Mouse (Mus musculus) frontal cortex, postnatal 25 days (tissue): ENCODE measurements around the gene Cct4.

Experiments used
- DNase-seq, 2 experiments: peaks; one replicate each; pipeline ENCODE4 v3.0.0; 2022; ENCODE audit warnings: low spot score in 2 of 2

The Cct4 gene

DNA sequence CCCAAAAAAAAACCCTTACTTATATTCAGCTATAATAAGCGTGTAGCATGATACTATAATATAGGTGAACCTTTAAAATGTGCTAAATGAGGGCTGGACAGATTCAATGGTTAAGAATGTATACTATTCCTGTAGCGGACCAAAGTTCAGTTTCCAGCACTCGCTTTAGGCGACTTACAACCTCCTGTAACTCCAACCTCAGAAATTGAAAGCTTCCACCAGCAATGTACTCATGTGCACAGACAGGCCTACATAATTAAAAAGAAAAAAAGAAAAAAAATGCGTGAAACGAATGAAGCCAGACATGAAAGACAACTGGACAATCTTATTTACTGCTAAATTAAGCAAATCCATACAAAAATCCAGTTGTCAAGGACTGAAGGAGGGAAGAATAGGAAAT lies 7.5 kb upstream of the Cct4 start:
- no peak for DNase-seq

GRCm38 (mm10) chr11:22985510-22985909 lies 4.8 kb upstream of the Cct4 start:
- no peak for DNase-seq

GRCm38 (mm10) chr11:22987357-22987756 lies 3.0 kb upstream of the Cct4 start:
- no peak for DNase-seq

GRCm38 (mm10) chr11:22989786-22990185 lies 533 bp upstream of the Cct4 start:
- no peak for DNase-seq

GRCm38 (mm10) chr11:22991218-22991835 lies 1.0 kb downstream of the Cct4 start:
- no peak for DNase-seq

GRCm38 (mm10) chr11:22994271-22994670 lies 4.0 kb downstream of the Cct4 start:
- DNase-seq: no peak

- no peak for DNase-seq
These were observed 5.1 kb downstream of the Cct4 start for GRCm38 (mm10) chr11:22995461-22995860.

- no peak for DNase-seq
These were observed 8.0 kb downstream of the Cct4 start for GRCm38 (mm10) chr11:22998308-22998707.

GRCm38 (mm10) chr11:23005276-23005675 lies 15.0 kb downstream of the Cct4 start:
- DNase-seq: no peak

GRCm38 (mm10) chr11:23007166-23007480 lies 16.8 kb downstream of the Cct4 start:
- DNase-seq: no peak

DNA sequence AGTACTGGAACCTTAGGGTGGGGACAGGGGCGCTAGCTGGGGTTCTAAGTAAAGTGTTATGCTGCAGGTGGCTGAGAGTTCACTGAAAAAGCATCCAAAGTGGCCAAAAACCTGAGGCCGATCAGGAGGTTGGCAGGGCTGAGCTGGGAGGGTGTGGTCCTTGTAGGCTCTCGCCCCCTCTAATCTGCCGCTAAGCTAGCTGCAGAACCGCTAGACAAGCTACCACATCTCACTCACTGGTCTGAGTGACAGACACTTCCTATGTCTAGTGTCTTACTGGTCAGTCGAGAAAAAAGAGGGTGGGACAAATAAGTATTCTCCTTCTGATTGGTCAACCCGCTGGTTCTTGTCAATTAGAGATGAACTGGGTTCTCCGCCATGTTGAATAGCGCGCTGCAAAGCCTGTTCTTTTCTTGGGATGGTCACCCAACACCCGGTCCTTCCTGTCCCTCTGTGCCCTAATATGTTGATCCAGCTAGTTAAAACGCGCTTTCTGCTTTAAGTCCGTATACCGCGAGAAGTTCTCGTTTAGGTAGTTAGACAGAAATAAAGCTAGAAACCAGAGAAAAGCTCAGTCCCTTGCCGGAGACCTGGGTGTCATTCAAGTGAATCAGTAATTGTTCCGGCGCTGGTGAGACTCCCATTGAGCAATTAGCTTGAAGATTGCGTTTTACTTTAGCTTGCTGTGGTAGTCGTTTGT lies 17.3 kb downstream of the Cct4 start, which contains the start of gene Fam161a:
Gene Fam161a (plus strand): TSS at position 51 of the 700 bp plus-strand sequence.
- peak; percentile 54 to 70 for DNase-seq

GRCm38 (mm10) chr11:23008181-23008823 lies 18.0 kb downstream of the Cct4 start:
- peak in 1 of 2 experiments; percentile 61 for DNase-seq

GRCm38 (mm10) chr11:23008824-23009200 lies 18.5 kb downstream of the Cct4 start:
- DNase-seq: no peak

- DNase-seq: no peak
These were observed 22.8 kb downstream of the Cct4 start for GRCm38 (mm10) chr11:23013096-23013495.

- DNase-seq: no peak
These were observed 23.4 kb downstream of the Cct4 start for GRCm38 (mm10) chr11:23013580-23014294.

- no peak for DNase-seq
These were observed 24.7 kb downstream of the Cct4 start for GRCm38 (mm10) chr11:23014996-23015395.

- DNase-seq: no peak
These were observed 27.6 kb downstream of the Cct4 start for GRCm38 (mm10) chr11:23017943-23018342.

DNA sequence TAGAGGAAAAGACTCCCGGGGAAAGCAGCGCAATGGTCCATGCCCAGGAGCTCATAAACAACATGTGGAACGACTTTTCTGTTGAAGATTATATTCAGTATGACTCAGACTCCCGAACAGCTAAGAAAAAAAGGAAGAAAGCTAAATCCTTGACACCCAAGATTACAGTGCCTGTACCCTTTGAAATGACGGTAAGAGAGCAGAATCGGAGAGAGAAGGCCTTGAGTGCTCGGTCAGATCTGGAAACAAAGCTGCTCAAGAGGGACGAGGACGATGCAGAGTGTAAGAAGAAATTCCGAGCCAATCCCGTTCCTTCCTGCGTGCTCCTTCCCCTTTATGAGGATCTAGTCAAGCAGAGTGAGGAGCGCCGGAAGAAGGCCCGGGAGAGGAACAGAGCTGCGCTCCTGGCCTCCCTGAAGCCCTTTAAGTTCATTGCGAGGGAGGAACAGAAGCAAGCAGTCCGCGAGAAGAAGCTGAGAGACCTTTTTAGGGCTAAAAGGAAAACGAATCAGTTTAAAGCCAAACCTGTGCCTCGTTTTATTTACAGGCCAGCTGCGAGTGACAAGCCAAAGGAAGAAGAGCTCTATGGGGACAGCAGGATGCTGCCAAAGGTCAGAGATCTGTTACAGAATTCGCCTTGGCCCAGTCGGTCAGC lies 29.9 kb downstream of the Cct4 start:
- no peak for DNase-seq

DNA sequence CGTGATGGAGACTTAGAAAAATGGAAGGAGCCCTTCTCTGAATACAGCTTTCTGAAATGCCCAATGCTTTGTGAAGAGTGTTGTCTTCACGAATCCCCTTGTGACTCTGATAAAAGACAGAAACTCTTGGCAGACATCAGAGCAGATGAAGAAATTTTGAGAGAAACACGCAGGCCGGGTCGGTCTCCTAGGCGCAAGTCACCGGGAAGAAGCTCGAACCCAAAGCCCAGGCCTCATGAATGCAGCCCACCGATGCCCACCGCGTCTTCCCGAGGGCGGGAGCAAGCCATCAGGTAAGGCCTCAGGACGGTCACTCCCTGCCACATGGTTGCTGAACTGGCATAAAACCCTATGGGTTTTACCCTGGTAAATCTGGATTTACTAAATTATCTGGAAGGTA lies 30.5 kb downstream of the Cct4 start:
- no peak for DNase-seq

GRCm38 (mm10) chr11:23023155-23023554 lies 32.8 kb downstream of the Cct4 start:
- DNase-seq: no peak

- no peak for DNase-seq
These were observed 33.9 kb downstream of the Cct4 start for GRCm38 (mm10) chr11:23024169-23024568.

GRCm38 (mm10) chr11:23028957-23029356 lies 38.6 kb downstream of the Cct4 start:
- no peak for DNase-seq
